Mouse (Mus musculus) thymus, adult 2 months (tissue): Measurements from ENCODE around the gene Phf21a. TPM values are rescaled to one million over a fixed set of nuclear protein-coding genes. Genes with fewer than 3 reads are reported as not detected.
"Not testable (repeated sequence)": the region's sequence is repeated elsewhere in the genome, so short reads cannot be mapped to it uniquely, and the experiment has no call there.

Experiments
- DNase-seq: peaks from one replicate; pipeline ENCODE4 v3.0.0; 2021
- H3K27ac ChIP-seq: fragments of 200-500 bp; 2 replicates; pipeline ENCODE4 v1.5.1; 2012; ENCODE audit warnings: low read length, control low read depth; ENCODE audit not compliant: control insufficient read depth, insufficient read depth
- H3K27me3 ChIP-seq: fragments of 200-500 bp; 2 replicates; pipeline ENCODE4 v1.6.1; 2012; ENCODE audit warnings: mild to moderate bottlenecking, low read length, moderate library complexity, mixed read lengths; ENCODE audit not compliant: control insufficient read depth, insufficient read depth
- H3K36me3 ChIP-seq: fragments of 200-500 bp; 2 replicates; pipeline ENCODE4 v1.6.1; 2012; ENCODE audit warnings: mild to moderate bottlenecking, low read length, moderate library complexity; ENCODE audit not compliant: control insufficient read depth, insufficient read depth
- H3K4me1 ChIP-seq: fragments of 200-500 bp; replicated peaks from 2 replicates; pipeline ENCODE4 v1.6.1; 2012; ENCODE audit warnings: low read length; ENCODE audit not compliant: control insufficient read depth, insufficient read depth
- H3K4me3 ChIP-seq: fragments of 200-500 bp; 2 replicates; pipeline ENCODE4 v1.5.1; 2012; ENCODE audit warnings: mild to moderate bottlenecking, low read length, control low read depth, moderate library complexity; ENCODE audit not compliant: control insufficient read depth, insufficient read depth
- CTCF ChIP-seq: fragments of 200-500 bp; IDR thresholded peaks from 2 replicates; pipeline ENCODE4 v1.5.1; 2012; ENCODE audit warnings: mild to moderate bottlenecking, control low read depth, low read length, moderate library complexity, borderline replicate concordance; ENCODE audit not compliant: control insufficient read depth, poor library complexity, insufficient read depth; ENCODE audit errors: extremely low read depth
- POLR2A ChIP-seq: fragments of 200-500 bp; IDR thresholded peaks from 2 replicates; pipeline ENCODE4 v1.6.1; 2012; ENCODE audit warnings: mild to moderate bottlenecking, low read length, control low read depth, moderate library complexity; ENCODE audit not compliant: control insufficient read depth, poor library complexity, insufficient read depth; ENCODE audit errors: extremely low read depth
- WGBS: fragments of 180-500 bp; shearing (Covaris S2); methylation state at CpG from one replicate; pipeline ENCODE4 v1.1.7; 2018; 5-methylcytosine and 5-hydroxymethylcytosine counted together
- polyA plus RNA-seq: library from polyadenylated mRNA; depleted of rRNA; stranded (reverse); fragments of >200 nt; gene quantifications from 2 replicates; pipeline ENCODE4 v1.2.3, GENCODE M21; 2012

Gene Phf21a
- polyA plus RNA-seq, 1 experiment = 81.6 TPM

GRCm38 (mm10) chr2:92069630-92070029 lies 23.3 kb upstream of the Phf21a start:
- no peak overlapping the region for H3K27ac ChIP-seq
- no peak overlapping the region for H3K4me3 ChIP-seq
- H3K36me3 ChIP-seq = no peaks in the 10 kb centered on the region
- H3K4me1 ChIP-seq = no peaks in the 10 kb centered on the region
- 85% methylated on average over 5 of the region's 5 CpGs for WGBS
- no peaks in the 10 kb centered on the region for H3K27me3 ChIP-seq
- TF ChIP-seq CTCF (no peak), POLR2A (no peak)
- DNase-seq = no peak

GRCm38 (mm10) chr2:92071143-92071542 lies 21.8 kb upstream of the Phf21a start:
- H3K4me1 ChIP-seq = no peaks in the 10 kb centered on the region
- no peaks in the 10 kb centered on the region for H3K36me3 ChIP-seq
- 85% methylated on average over 4 of the region's 4 CpGs for WGBS
- DNase-seq = no peak
- TF ChIP-seq CTCF = no peak
- TF ChIP-seq POLR2A = no peak
- H3K27me3 ChIP-seq = no peaks in the 10 kb centered on the region
- H3K4me3 ChIP-seq = no peak overlapping the region
- H3K27ac ChIP-seq = no peak overlapping the region

GRCm38 (mm10) chr2:92076086-92076692 lies 16.7 kb upstream of the Phf21a start:
- WGBS = 91% methylated on average over 13 of the region's 13 CpGs
- H3K36me3 ChIP-seq = no peaks in the 10 kb centered on the region

DNA sequence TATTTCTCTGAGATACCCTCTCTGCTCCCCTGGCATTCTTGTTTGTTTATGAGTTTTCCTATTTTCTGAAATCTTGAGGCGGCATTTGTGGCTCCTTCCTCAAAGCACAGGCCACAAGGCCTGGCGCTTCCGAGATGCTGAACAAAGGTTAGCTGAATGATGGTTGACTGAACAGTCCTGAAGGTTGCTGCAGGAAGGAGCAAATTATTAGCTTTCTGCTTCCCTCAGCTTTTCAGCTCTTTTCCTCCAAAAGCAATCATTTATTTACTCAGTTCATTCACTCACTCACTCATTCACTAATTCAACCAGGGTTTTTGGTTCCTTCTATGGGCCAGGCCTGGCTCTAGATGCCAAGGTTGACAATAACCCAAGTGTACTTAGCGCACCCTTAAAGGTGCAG lies 10.7 kb upstream of the Phf21a start:
- no peak for TF ChIP-seq CTCF
- TF ChIP-seq POLR2A = no peak
- DNase-seq = no peak
- H3K4me1 ChIP-seq = no peaks in the 10 kb centered on the region
- 97% methylated on average over 4 of the region's 4 CpGs for WGBS
- no peak overlapping the region for H3K4me3 ChIP-seq
- H3K27ac ChIP-seq = no peak overlapping the region
- no peaks in the 10 kb centered on the region for H3K27me3 ChIP-seq
- no peaks in the 10 kb centered on the region for H3K36me3 ChIP-seq

More at GRCm38 (mm10) chr2:92076086-92076692, 16.7 kb upstream of the Phf21a start:
- no peak overlapping the region for H3K27ac ChIP-seq
- no peaks in the 10 kb centered on the region for H3K4me1 ChIP-seq
- no peak for DNase-seq
- H3K4me3 ChIP-seq = no peak overlapping the region
- TF ChIP-seq POLR2A (no peak), CTCF (no peak)
- no peaks in the 10 kb centered on the region for H3K27me3 ChIP-seq

DNA sequence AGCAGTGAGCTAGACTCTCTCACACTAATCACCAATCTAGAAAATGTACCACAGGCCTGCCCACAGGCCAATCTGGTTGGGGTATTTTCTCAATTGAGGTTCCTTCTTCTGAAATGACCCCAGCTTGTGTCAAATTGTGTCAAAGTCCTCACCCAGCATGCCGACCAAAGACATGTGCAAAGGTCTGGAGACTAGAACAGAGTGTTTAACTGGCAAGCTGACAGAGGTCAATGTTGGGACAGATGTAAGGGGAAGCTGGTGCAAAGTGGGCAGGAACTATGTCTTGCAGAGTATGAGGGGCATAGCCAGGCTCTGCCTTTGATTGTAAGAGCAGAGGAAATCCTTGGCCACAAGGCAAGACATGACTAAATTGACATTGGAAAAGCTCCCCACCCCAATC lies 7.2 kb upstream of the Phf21a start:
- H3K36me3 ChIP-seq = no peaks in the 10 kb centered on the region
- H3K27ac ChIP-seq = no peak overlapping the region
- WGBS = 33% methylated on average over 1 of the region's 1 CpGs
- DNase-seq = no peak
- no peaks in the 10 kb centered on the region for H3K4me1 ChIP-seq
- no peak overlapping the region for H3K4me3 ChIP-seq
- TF ChIP-seq CTCF (no peak), POLR2A (no peak)
- H3K27me3 ChIP-seq = no peaks in the 10 kb centered on the region

DNA sequence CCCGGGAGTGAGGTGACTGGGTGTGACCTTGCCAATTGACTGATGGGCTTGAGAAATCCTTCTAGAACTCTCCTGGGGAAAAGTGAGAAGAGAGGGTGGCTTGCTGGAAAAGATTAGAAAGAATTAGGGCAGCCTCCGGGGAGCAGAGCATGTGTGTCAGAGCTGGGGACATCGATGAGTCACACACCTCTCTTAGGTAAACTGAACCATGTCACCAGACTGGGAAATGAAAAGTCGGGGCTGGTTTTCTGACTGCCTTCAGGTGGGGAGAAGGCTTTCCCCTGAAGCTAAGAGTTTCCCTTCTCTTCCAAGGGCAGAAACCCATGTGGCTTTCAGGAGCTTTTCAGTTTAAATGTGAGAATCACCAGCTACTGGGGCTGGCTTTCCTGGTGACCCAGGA lies 5.9 kb upstream of the Phf21a start:
- Histone ChIP-seq H3K27me3 (no peaks in the 10 kb centered on the region), H3K27ac (no peak overlapping the region), H3K36me3 (no peaks in the 10 kb centered on the region), H3K4me3 (no peak overlapping the region), H3K4me1 (no peaks in the 10 kb centered on the region)
- TF ChIP-seq CTCF (no peak), POLR2A (no peak)
- DNase-seq = no peak
- WGBS = 87% methylated on average over 4 of the region's 4 CpGs

DNA sequence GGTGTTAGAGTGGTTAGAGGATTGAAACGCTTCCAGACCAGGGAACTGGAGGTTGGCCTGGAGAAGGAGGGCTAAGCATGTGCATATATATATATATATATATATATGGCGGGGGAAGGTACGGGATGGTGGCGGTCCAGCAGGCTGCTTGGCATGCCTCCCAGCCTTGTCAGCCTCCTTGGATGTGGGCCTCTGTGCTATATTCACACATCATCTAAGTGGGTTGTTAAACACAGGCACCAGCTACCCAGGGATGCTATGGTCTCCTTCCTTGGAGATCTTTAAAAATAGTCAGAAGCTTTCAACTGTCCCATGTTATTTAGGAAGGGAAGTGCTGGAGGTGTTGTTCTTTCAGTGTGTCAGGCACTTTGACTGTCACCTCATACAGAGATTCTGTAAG lies 3.1 kb upstream of the Phf21a start:
- TF ChIP-seq POLR2A (no peak), CTCF (no peak)
- no peak for DNase-seq

GRCm38 (mm10) chr2:92093503-92093902 lies 586 bp downstream of the Phf21a start:
- not testable (repeated sequence) for H3K27me3 ChIP-seq, DNase-seq, H3K36me3 ChIP-seq, H3K4me3 ChIP-seq, H3K4me1 ChIP-seq, H3K27ac ChIP-seq
- WGBS = 89% methylated on average over 2 of the region's 2 CpGs

More for the DNA sequence above, 3.1 kb upstream of the Phf21a start:
- no peaks in the 10 kb centered on the region for H3K27me3 ChIP-seq
- H3K4me1 ChIP-seq = no peaks in the 10 kb centered on the region
- no peak overlapping the region for H3K4me3 ChIP-seq
- H3K36me3 ChIP-seq = no peaks in the 10 kb centered on the region
- H3K27ac ChIP-seq = no peak overlapping the region
- WGBS = 91% methylated on average over 4 of the region's 4 CpGs
